Mouse (Mus musculus) spleen, adult 2 months (tissue): ENCODE measurements around the gene Gm49368.

ENCODE experiments used
- CTCF ChIP-seq: fragments of 200-500 bp; IDR thresholded peaks from 2 replicates; pipeline ENCODE4 v1.5.1; 2011; ENCODE audit warnings: mild to moderate bottlenecking, inconsistent platforms; ENCODE audit not compliant: insufficient read depth, insufficient read length, insufficient replicate concordance; ENCODE audit errors: extremely low read depth
- POLR2A ChIP-seq: fragments of 200-500 bp; IDR thresholded peaks from 2 replicates; pipeline ENCODE4 v1.6.1; 2011; ENCODE audit warnings: low read depth, low read length, inconsistent platforms

GRCm38 (mm10) chr7:128025381-128025780, 37.1 kb upstream of the Gm49368 start:
- no peak for TF ChIP-seq CTCF
- TF ChIP-seq POLR2A, result no peak
